Mouse (Mus musculus) layer of hippocampus, adult 9-11 months (tissue): Measurements from ENCODE around the gene Mink1.
"Not testable (repeated sequence)": the region's sequence is repeated elsewhere in the genome, so short reads cannot be mapped to it uniquely, and the experiment has no call there.

ENCODE experiments used
- DNase-seq: peaks from one replicate; pipeline ENCODE4 v3.0.0; 2022

Gene Mink1

GRCm38 (mm10) chr11:70561937-70562286 lies 769 bp upstream of the Mink1 start:
- DNase-seq: no peak

- no peak for DNase-seq
Observed at GRCm38 (mm10) chr11:70562995-70563469, 351 bp downstream of the Mink1 start.

- no peak for DNase-seq
Observed at GRCm38 (mm10) chr11:70563470-70564275, 992 bp downstream of the Mink1 start.

- DNase-seq: no peak
Observed at GRCm38 (mm10) chr11:70564276-70564873, 1.7 kb downstream of the Mink1 start.

- no peak for DNase-seq
Observed at GRCm38 (mm10) chr11:70566586-70566985, 3.9 kb downstream of the Mink1 start.

DNA sequence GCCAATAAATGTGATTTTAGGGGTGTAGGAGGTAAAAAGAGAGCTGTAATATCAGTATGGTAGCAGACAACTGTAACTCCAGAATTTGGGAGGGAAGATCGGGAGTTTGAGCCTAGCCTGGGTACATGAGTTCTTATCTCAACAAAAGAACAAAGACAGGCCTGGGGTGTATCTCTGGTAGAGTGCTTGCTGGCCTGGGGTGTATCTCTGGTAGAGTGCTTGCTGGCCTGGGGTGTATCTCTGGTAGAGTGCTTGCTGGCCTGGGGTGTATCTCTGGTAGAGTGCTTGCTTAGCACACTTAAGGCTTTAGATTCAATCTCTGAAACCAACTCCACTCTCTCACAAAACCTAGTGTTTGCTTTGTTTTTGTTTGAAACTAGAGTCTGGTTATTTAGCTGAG lies 7.9 kb downstream of the Mink1 start:
- not testable (repeated sequence) for DNase-seq

- no peak for DNase-seq
Observed at GRCm38 (mm10) chr11:70571641-70572040, 9.0 kb downstream of the Mink1 start.

- no peak for DNase-seq
Observed at GRCm38 (mm10) chr11:70572348-70572902, 9.7 kb downstream of the Mink1 start.

- no peak for DNase-seq
Observed at GRCm38 (mm10) chr11:70573872-70574271, 11.2 kb downstream of the Mink1 start.

DNA sequence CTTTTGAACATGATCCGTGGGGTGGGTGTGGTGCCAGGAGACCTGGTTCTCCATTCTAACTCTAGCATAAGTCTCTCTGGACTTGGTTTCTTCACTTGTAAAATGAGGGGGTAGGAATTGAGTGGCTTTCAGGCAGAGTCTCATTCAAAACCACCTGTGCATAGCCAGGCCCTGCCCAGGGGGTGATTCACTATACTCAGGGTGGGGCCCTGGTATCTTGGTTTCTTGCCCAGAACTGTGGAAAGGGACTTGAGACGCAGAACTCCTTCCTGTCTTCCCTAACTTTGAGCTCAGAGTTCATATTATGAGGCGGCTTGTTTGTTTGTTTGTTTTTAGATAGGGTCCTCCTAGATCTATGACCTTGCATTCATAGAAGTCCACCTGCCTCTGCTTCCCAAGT lies 14.5 kb downstream of the Mink1 start:
- DNase-seq: no peak

DNA sequence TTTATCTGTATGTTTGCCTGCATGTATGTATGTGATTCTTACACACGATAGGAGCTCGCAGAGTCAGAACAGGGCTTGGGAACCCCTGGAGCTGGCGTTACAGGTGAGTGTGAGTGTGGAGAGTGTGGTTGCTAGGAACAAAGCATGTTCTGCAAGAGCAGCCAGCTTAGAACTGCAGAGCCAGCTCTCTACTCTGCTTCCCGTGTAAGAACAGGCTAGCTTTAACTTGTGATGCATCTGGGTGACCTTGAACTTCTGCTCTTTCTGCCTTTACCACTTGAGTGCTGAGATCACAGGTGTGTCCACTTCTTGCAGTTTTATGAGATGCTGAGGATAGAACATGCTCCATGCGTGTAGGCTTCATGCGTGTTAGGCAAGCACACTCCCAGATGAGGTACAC lies 16.3 kb downstream of the Mink1 start:
- no peak for DNase-seq

DNA sequence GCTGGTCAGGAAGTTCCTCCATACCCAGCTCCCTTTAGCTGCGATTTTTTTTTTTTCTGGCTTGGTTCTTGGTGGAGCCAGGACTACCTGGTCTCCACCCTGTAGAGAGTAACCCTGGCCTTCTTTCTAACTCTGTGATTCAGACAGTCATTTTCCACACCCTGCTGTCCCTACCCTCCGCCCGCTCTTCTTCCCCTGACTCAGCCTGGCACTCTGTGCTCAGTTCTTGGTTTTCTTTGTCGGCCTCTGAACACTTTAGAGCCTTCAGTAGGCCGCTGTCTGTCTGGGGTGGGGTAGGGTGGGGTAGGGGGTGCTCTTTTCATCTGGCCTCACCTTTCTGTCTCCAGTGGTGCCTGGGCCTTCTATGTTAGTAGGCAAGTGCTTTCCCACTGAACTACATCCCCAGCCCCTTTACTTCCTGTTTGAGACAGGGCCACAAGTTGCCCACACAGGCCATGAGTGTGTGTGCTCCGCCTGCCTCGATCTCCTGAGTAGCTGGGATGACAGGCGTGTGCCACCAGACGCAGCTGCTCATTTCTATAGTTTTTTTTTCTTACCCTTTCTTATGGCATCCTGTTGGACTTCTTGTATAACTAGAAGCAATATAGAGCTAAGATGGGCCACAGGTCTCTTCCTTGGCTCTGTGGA lies 17.2 kb downstream of the Mink1 start:
- no peak for DNase-seq

DNA sequence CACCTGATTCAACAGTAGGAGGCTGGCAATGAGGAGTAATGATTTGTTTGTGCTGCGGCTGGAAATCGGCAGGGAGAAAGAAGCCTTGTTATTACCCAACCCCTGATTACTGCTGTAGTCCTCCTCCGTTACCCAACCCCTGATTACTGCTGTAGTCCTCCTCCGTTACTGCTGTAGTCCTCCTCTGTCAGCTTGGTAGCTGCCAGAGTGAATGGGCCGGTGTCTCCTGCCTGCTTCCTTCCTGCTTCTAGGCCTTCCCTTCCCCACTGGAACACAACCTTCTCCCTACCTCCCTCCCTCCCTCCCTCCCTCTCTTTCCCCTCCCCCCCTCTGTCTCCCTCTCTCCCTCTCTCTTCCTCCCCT lies 17.7 kb downstream of the Mink1 start:
- no peak for DNase-seq

DNA sequence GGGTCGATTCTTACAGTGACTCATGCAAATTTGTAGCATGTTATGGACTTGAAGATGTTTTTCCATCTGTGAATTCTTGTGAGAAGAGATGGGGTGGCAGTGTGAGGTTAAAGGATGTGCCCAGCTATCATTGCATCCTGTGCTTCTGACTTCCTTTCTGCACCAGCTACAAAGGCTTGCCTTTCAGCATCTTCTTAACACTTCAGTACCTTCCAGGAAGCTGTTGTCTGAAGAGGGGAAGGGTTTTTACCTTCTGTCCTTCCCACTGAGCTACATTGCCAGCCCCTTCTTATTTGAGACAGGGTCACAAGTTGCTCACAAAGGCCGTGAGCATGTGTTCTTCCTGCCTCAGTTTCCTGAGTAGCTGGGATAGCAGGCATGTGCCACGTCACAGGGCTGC lies 18.2 kb downstream of the Mink1 start:
- no peak for DNase-seq

DNA sequence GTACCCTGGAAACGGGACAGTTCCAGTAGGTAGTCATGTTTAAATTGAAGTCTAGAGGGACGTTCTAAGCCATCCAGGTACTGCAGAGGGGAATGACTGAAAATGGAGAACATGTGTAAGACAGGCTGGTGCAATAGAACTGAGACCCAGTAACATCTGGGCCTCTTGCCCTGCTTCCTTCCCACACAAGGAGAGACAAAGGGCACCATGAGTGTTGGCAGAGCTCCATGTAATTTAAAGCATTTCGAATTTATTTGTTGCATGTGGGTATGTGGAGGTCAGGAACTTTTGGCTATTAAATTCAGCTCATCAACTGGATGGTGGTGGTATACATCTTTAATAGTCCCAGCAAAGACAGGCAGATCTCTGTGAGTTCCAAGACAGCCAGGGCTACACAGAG lies 19.5 kb downstream of the Mink1 start:
- DNase-seq: no peak

DNA sequence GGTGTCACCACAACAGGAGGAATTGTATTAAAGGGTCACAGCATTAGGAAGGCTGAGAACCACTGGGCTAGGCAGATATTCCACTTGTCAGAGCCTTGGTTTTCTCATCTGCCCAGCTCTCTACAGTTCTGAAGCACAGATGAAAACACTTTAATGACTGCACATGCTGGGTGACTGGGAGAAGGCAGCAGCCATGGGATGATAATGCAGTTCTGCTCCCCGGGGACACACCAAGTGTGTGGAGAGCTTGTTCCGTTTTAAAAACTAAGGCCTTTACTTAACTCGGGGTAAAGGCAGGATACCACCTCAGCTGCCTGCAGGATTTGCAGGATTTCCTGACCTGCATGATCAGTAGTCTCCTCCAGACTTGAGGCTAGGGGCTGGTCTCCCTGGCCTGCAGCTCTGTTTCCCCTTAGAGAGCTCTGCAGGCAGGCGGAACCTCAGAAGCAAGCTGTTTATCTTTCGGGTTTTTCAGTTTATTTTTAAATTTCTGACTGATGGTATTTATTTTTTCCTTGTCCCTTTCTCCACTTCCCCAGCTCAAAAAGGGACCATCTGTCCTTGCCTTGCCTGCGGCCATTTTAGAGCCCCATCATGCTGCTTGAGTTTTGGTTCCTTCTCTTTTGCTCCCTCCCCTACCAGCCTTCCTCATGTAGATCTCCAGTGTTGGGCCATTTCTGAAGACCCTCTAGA lies 20.5 kb downstream of the Mink1 start:
- no peak for DNase-seq

- no peak for DNase-seq
Observed at GRCm38 (mm10) chr11:70583775-70584174, 21.1 kb downstream of the Mink1 start.

GRCm38 (mm10) chr11:70585457-70585856 lies 22.8 kb downstream of the Mink1 start:
- no peak for DNase-seq

- DNase-seq: no peak
Observed at GRCm38 (mm10) chr11:70586261-70586660, 23.6 kb downstream of the Mink1 start.

GRCm38 (mm10) chr11:70586954-70587353 lies 24.3 kb downstream of the Mink1 start:
- no peak for DNase-seq

- no peak for DNase-seq
Observed at GRCm38 (mm10) chr11:70591733-70592132, 29.1 kb downstream of the Mink1 start.

GRCm38 (mm10) chr11:70594253-70594989 lies 31.7 kb downstream of the Mink1 start:
- DNase-seq: no peak

GRCm38 (mm10) chr11:70595638-70596037 lies 33.0 kb downstream of the Mink1 start:
- DNase-seq: no peak
